ENCODE assay signal across 13 mouse cellular contexts in genomic region chr7:92950775-92951174, GRCm38 (mm10).
A peak's percentile ranks its signal among the peaks of the same experiment; 100 is the strongest.
DNase-seq lines count a peak whose midpoint lies in the region; ATAC-seq lines count a peak whose summit lies in the region.
"Had no signal": no experiment of that assay in that cellular context is flagged by ENCODE, and none has a peak within 500 bp of the region (broad histone marks: within the 10 kb centered on the region; RNA-seq: fewer than 3 reads in every experiment).

No protein-coding gene starts in this region.

- H3K36me3 ChIP-seq in kidney, embryonic 16.5 days (ENCODE audit: insufficient read depth, low read length): no peaks in the 10 kb centered on the region
- no peaks in the 10 kb centered on the region for H3K36me3 ChIP-seq in forebrain, embryonic 13.5 days (ENCODE audit: poor library complexity, severe bottlenecking)
- H3K36me3 ChIP-seq: limb, embryonic 12.5 days had no signal

- no peak overlapping the region for H3K4me2 ChIP-seq in kidney, embryonic 16.5 days (replicated peaks; ENCODE audit: low read depth, low read length)
- no peak overlapping the region for H3K4me2 ChIP-seq in forebrain, embryonic 13.5 days
- H3K4me2 ChIP-seq: limb, embryonic 12.5 days had no signal

- no peaks in the 10 kb centered on the region for H3K27me3 ChIP-seq in kidney, embryonic 16.5 days (ENCODE audit: insufficient read depth, low read length)
- no peaks in the 10 kb centered on the region for H3K27me3 ChIP-seq in forebrain, embryonic 13.5 days
- H3K27me3 ChIP-seq: limb, embryonic 12.5 days had no signal

- H3K9me3 ChIP-seq in kidney, embryonic 16.5 days (ENCODE audit: low read length): no peaks in the 10 kb centered on the region
- no peaks in the 10 kb centered on the region for H3K9me3 ChIP-seq in forebrain, embryonic 13.5 days (replicated peaks)
- H3K9me3 ChIP-seq: limb, embryonic 12.5 days had no signal

- H3K4me3 ChIP-seq in kidney, embryonic 16.5 days (ENCODE audit: low read length): no peak overlapping the region
- H3K4me3 ChIP-seq in forebrain, embryonic 13.5 days: no peak overlapping the region
- H3K4me3 ChIP-seq: limb, embryonic 12.5 days had no signal

- H3K27ac ChIP-seq in kidney, embryonic 16.5 days (ENCODE audit: low read length): no peak overlapping the region
- H3K27ac ChIP-seq in forebrain, embryonic 13.5 days: no peak overlapping the region
- H3K27ac ChIP-seq: limb, embryonic 12.5 days had no signal

- H3K9ac ChIP-seq in kidney, embryonic 16.5 days (replicated peaks; ENCODE audit: low read length): no peak overlapping the region
- H3K9ac ChIP-seq in forebrain, embryonic 13.5 days: no peak overlapping the region
- H3K9ac ChIP-seq: limb, embryonic 12.5 days had no signal

- peak; percentile 20 for DNase-seq in kidney, adult 9 months
- no peak for DNase-seq in kidney, adult 11 months
- DNase-seq in brain, adult 2 months (ENCODE audit: low read depth, low spot score): peak; percentile 57
- DNase-seq in lung, postnatal 10 days: peak; percentile 34
- no peak for DNase-seq in cerebellum, adult 11 months
- DNase-seq: gastrocnemius, postnatal 25 days; layer of hippocampus, adult 9-11 months had no signal

- peaks cover 3% of the 10 kb centered on the region; the same call in 1 of the 2 replicates for H3K4me1 ChIP-seq in kidney, embryonic 16.5 days (ENCODE audit: insufficient read depth, low read length)
- no peaks in the 10 kb centered on the region for H3K4me1 ChIP-seq in forebrain, embryonic 13.5 days

- ATAC-seq in kidney, embryonic 16.5 days (ENCODE audit: low FRiP score, low TSS enrichment): peak; percentile 70
- no peak for ATAC-seq in forebrain, embryonic 13.5 days
- ATAC-seq: activated CD4-positive, CD25-positive, alpha-beta regulatory T cell, adult 4 months; hindbrain, embryonic 16.5 days; midbrain, embryonic 16.5 days had no signal

- 65% methylated on average over 3 of the region's 3 CpGs for WGBS in kidney, embryonic 16.5 days
- 84% methylated on average over 3 of the region's 3 CpGs for WGBS in forebrain, embryonic 13.5 days

Comparison
In these comparisons a context has a peak if more than half of its experiments do, and no peak if none do; other contexts are left out.
1. DNase-seq: peak in kidney, adult 9 months (single experiment), brain, adult 2 months (single experiment) and lung, postnatal 10 days (single experiment); none in kidney, adult 11 months (single experiment) and cerebellum, adult 11 months (single experiment).